8 mouse cellular contexts compared by ENCODE assay signal in genomic region chr8:80739932-80740331, GRCm38 (mm10). TPM values are rescaled to one million over a fixed set of nuclear protein-coding genes. Genes with fewer than 3 reads are reported as not detected.
A peak's percentile ranks its signal among the peaks of the same experiment; 100 is the strongest.
DNase-seq lines count a peak whose midpoint lies in the region; ATAC-seq and TF ChIP-seq lines count a peak whose summit lies in the region.

No protein-coding gene starts in this region.

- H3K4me1 ChIP-seq in forebrain, embryonic 15.5 days = peaks cover 8% of the 10 kb centered on the region
- peaks cover 0 to 7% of the 10 kb centered on the region in 2 experiments; a peak in 3 of 4 replicates for H3K4me1 ChIP-seq in liver, embryonic 14.5 days (replicated peaks; ENCODE audit: control insufficient read depth in 2 of 2, insufficient read depth in 2 of 2, low read length in 1 of 2)

- peak overlapping the region; percentile 98 for H3K27ac ChIP-seq in gastrocnemius, adult 2 months
- peak overlapping the region; percentile 97 for H3K27ac ChIP-seq in forebrain, embryonic 15.5 days (replicated peaks)
- H3K27ac ChIP-seq in liver, embryonic 14.5 days = peak overlapping the region; percentile 97

- peak overlapping the region; percentile 95 for H3K4me3 ChIP-seq in gastrocnemius, adult 2 months
- peak overlapping the region; percentile 81 for H3K4me3 ChIP-seq in forebrain, embryonic 15.5 days
- H3K4me3 ChIP-seq in liver, embryonic 14.5 days (ENCODE audit: insufficient read depth in 1 of 2, low read depth in 2 of 2, low read length in 2 of 2) = peak overlapping the region; percentile 66 to 99

- ATAC-seq in CD4-positive, CD25-positive, alpha-beta regulatory T cell, adult 4 months = peak; percentile 25
- peak; percentile 61 for ATAC-seq in forebrain, embryonic 15.5 days (replicated peaks)
- ATAC-seq in liver, embryonic 14.5 days (ENCODE audit: insufficient read depth) = peak; percentile 48

- no peaks in the 10 kb centered on the region for H3K9me3 ChIP-seq in forebrain, embryonic 15.5 days
- H3K9me3 ChIP-seq in liver, embryonic 14.5 days (ENCODE audit: control insufficient read depth, low read length) = no peaks in the 10 kb centered on the region

- intact Hi-C loops in gastrocnemius, adult 2 months (cut with DNase I) = no loop called here
- intact Hi-C loops in left cerebral cortex, postnatal 25 days (cut with DNase I) = loop anchor here (5.0 kb wide), 2 partner anchors 663 to 1028 kb away; partner anchors contain the start of genes Abce1 and Anapc10
- intact Hi-C loops in gastrocnemius, postnatal 36 days (cut with DNase I) = no loop called here

- peak overlapping the region; percentile 64 for H3K9ac ChIP-seq in forebrain, embryonic 15.5 days (replicated peaks)
- H3K9ac ChIP-seq in liver, embryonic 14.5 days (replicated peaks) = peak overlapping the region; percentile 84

- H3K27me3 ChIP-seq in forebrain, embryonic 15.5 days = no peaks in the 10 kb centered on the region
- H3K27me3 ChIP-seq in liver, embryonic 14.5 days (ENCODE audit: control insufficient read depth, insufficient read depth, low read length) = no peaks in the 10 kb centered on the region

- DNase-seq in gastrocnemius, adult 2 months = no peak
- DNase-seq in gastrocnemius, adult 8-10 months (ENCODE audit: low spot score in 2 of 2) = no peak
- DNase-seq in liver, embryonic 14.5 days (ENCODE audit: low read depth in 3 of 3, low spot score in 3 of 3) = no peak
- DNase-seq in left cerebral cortex, postnatal 25 days (ENCODE audit: low spot score in 2 of 2) = no peak
- no peak for DNase-seq in gastrocnemius, postnatal 36 days
- no peak for DNase-seq in testis, postnatal 10 days (ENCODE audit: low spot score)

- peak overlapping the region; percentile 62 for H3K4me2 ChIP-seq in forebrain, embryonic 15.5 days (replicated peaks)
- peak overlapping the region; percentile 86 for H3K4me2 ChIP-seq in liver, embryonic 14.5 days (ENCODE audit: low read depth)

- 7% methylated on average over 14 of the region's 14 CpGs for WGBS in forebrain, embryonic 15.5 days
- WGBS in liver, embryonic 14.5 days (ENCODE audit: insufficient replicate concordance) = 11% methylated on average over 14 of the region's 14 CpGs

- TF ChIP-seq EP300 in liver, embryonic 14.5 days (IDR thresholded peaks at IDR 0.05; ENCODE audit: low read depth) = no peak

- TF ChIP-seq CTCF in gastrocnemius, adult 2 months (IDR thresholded peaks at IDR 0.05) = no peak
- no peak for TF ChIP-seq CTCF in liver, embryonic 14.5 days (IDR thresholded peaks at IDR 0.05; ENCODE audit: low read depth)

- peaks cover 8% of the 10 kb centered on the region for H3K36me3 ChIP-seq in forebrain, embryonic 15.5 days
- H3K36me3 ChIP-seq in liver, embryonic 14.5 days (replicated peaks; ENCODE audit: control insufficient read depth, insufficient read depth, low read depth) = peaks cover 10% of the 10 kb centered on the region; the same call in 1 of the 2 replicates

RNA-seq across cellular contexts. Expression of gene Smarca5, which starts 0.6 kb away (rescaled TPM):
- total RNA-seq in gastrocnemius, adult 2 months (2021) = 10 to 100 TPM; 28.6 to 38.4 TPM
- 10 to 100 TPM; 26.0 to 32.8 (median 29.7) TPM for total RNA-seq in gastrocnemius, adult 8-10 months (2022)
- polyA plus RNA-seq in CD4-positive, CD25-positive, alpha-beta regulatory T cell, adult 4 months (2017; shearing (Covaris generic)) = 10 to 100 TPM; 19.2 to 31.8 TPM
- 77.8 and 79.3 TPM in 2 replicates for polyA plus RNA-seq in forebrain, embryonic 15.5 days (2015; fragmentation: Nextera tagmentation; extraction: Ambion mirVana)
- polyA plus RNA-seq in liver, embryonic 14.5 days (2012; rRNA removed) = 6.9 and 15.2 TPM in 2 replicates
- 47.5 and 55.9 TPM in 2 replicates for polyA plus RNA-seq in liver, embryonic 14.5 days (2014; fragmentation: Nextera tagmentation; extraction: Ambion mirVana)
- total RNA-seq in left cerebral cortex, postnatal 25 days (2021) = 10 to 100 TPM; 54.3 to 54.6 TPM
- total RNA-seq in gastrocnemius, postnatal 36 days (2021) = 10 to 100 TPM; 21.2 to 25.2 TPM
